Mouse (Mus musculus) NIH3T3 (cell line): ENCODE measurements around the gene Pfkfb4.

Experiments
- DNase-seq: peaks from one replicate; pipeline ENCODE4 v3.0.0-alpha.2; 2012; ENCODE audit warnings: low read depth

Gene Pfkfb4

GRCm38 (mm10) chr9:108991428-108992084 lies at the start of gene Pfkfb4:
Gene Pfkfb4, plus strand, starts transcription at chr9:108991778.
- peak; percentile 96 for DNase-seq

GRCm38 (mm10) chr9:108945111-108945510 lies 46.5 kb upstream of the Pfkfb4 start:
- DNase-seq: no peak

GRCm38 (mm10) chr9:108945608-108946007 lies 46.0 kb upstream of the Pfkfb4 start:
- DNase-seq: no peak

GRCm38 (mm10) chr9:108949231-108949966 lies 42.2 kb upstream of the Pfkfb4 start:
- DNase-seq: no peak

- DNase-seq: peak; percentile 5
Observed at GRCm38 (mm10) chr9:108949967-108950728, 41.4 kb upstream of the Pfkfb4 start.

GRCm38 (mm10) chr9:108953081-108953636 lies 38.4 kb upstream of the Pfkfb4 start, which contains the start of gene Col7a1:
Gene Col7a1, plus strand, starts transcription at chr9:108953586.
- peak; percentile 61 for DNase-seq

- peak; percentile 18 for DNase-seq
Observed at GRCm38 (mm10) chr9:108955241-108955640, 36.3 kb upstream of the Pfkfb4 start.

GRCm38 (mm10) chr9:108955846-108956245 lies 35.7 kb upstream of the Pfkfb4 start:
- no peak for DNase-seq

GRCm38 (mm10) chr9:108963577-108963976 lies 28.0 kb upstream of the Pfkfb4 start:
- DNase-seq: no peak

GRCm38 (mm10) chr9:108964338-108964737 lies 27.2 kb upstream of the Pfkfb4 start:
- DNase-seq: no peak

GRCm38 (mm10) chr9:108970623-108971022 lies 21.0 kb upstream of the Pfkfb4 start:
- DNase-seq: no peak

- no peak for DNase-seq
Observed at GRCm38 (mm10) chr9:108976483-108976882, 15.1 kb upstream of the Pfkfb4 start.

GRCm38 (mm10) chr9:108977966-108978365 lies 13.6 kb upstream of the Pfkfb4 start:
- peak; percentile 73 for DNase-seq

GRCm38 (mm10) chr9:108982498-108982897 lies 9.1 kb upstream of the Pfkfb4 start:
- peak; percentile 57 for DNase-seq

GRCm38 (mm10) chr9:108983209-108983608 lies 8.4 kb upstream of the Pfkfb4 start:
- no peak for DNase-seq

GRCm38 (mm10) chr9:108985710-108986109 lies 5.9 kb upstream of the Pfkfb4 start, which contains the start of gene Ucn2:
Gene Ucn2, plus strand, starts transcription at chr9:108986010.
- DNase-seq: no peak

- DNase-seq: peak; percentile 30
Observed at GRCm38 (mm10) chr9:108987704-108988350, 3.8 kb upstream of the Pfkfb4 start.

GRCm38 (mm10) chr9:108989802-108990461 lies 1.6 kb upstream of the Pfkfb4 start:
- peak; percentile 30 for DNase-seq

- no peak for DNase-seq
Observed at GRCm38 (mm10) chr9:108990462-108990820, 1.1 kb upstream of the Pfkfb4 start.

- no peak for DNase-seq
Observed at GRCm38 (mm10) chr9:108992085-108992469, 499 bp downstream of the Pfkfb4 start.

- no peak for DNase-seq
Observed at GRCm38 (mm10) chr9:108992620-108993361, 1.2 kb downstream of the Pfkfb4 start.
